Mouse (Mus musculus): ENCODE data around the gene Tmem208. TPM values are rescaled to one million over a fixed set of nuclear protein-coding genes. Genes with fewer than 3 reads are reported as not detected.

Gene Tmem208
- polyA plus RNA-seq, 1 experiment from 2014 or later = 120 TPM

GRCm38 (mm10) chr8:105373032-105373431 is 46.9 kb downstream of the Tmem208 start, which contains the start of gene Plekhg4:
Gene Plekhg4, plus strand, starts transcription at chr8:105373274.
- ATAC-seq (replicated peaks) = no peak
- peaks cover 3% of the 10 kb centered on the region for H3K36me3 ChIP-seq
- H3K27me3 ChIP-seq = no peaks in the 10 kb centered on the region
- peaks cover 2% of the 10 kb centered on the region; the same call in 1 of the 2 replicates for H3K9me3 ChIP-seq
- H3K4me2 ChIP-seq (replicated peaks) = no peak within 1 kb of the TSS
- no peak within 1 kb of the TSS for H3K4me3 ChIP-seq
- H3K27ac ChIP-seq (replicated peaks) = no peak within 1 kb of the TSS
- H3K9ac ChIP-seq (replicated peaks) = no peak within 1 kb of the TSS
- WGBS = 67% methylated on average over 2 of the region's 2 CpGs
- H3K4me1 ChIP-seq = 0 out of 2 replicates have a peak, but pooled peaks cover 3% of the 10 kb centered on the region

DNA sequence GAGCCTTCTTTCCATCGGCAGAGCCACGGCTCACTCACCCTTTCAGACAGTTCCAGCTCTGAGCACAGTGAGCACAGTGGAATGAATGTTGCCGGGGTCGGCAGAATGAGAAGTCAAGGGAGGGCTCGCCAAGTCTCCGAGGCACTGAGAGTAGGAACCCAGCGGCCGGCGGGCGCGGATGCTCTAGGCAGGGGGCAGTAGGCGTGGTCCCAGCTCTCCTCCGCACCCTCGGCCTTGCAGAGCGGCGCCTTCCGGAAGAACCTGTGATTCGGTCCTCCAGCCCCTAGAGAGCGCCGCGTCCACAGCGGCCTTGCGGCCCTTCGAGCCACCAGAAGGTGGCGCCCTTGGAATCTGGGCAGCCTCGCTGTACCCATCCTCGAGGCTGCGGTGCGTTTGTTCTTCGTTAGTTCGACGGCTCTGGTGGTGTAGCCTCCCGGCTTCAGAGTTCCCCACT is 48.4 kb downstream of the Tmem208 start:
- Histone ChIP-seq H3K4me2 (replicated peaks) (peak overlapping the region; percentile 31; the same call in 1 of the 2 replicates), H3K27ac (replicated peaks) (no peak overlapping the region), H3K27me3 (no peaks in the 10 kb centered on the region), H3K4me3 (peak overlapping the region; percentile 17), H3K36me3 (no peaks in the 10 kb centered on the region), H3K4me1 (peaks cover 9% of the 10 kb centered on the region; the same call in 1 of the 2 replicates), H3K9me3 (peaks cover 2% of the 10 kb centered on the region; the same call in 1 of the 2 replicates), H3K9ac (replicated peaks) (0 out of 2 replicates have a peak overlapping the region, but pooled peaks have one; percentile 8)
- 26% methylated on average over 33 of the region's 33 CpGs for WGBS
- ATAC-seq (replicated peaks) = 0 out of 2 replicates have a peak, but pooled peaks have one; percentile 26

GRCm38 (mm10) chr8:105378673-105379072 is 52.5 kb downstream of the Tmem208 start:
- Histone ChIP-seq H3K4me1 (peaks cover 9% of the 10 kb centered on the region; the same call in 1 of the 2 replicates), H3K27ac (replicated peaks) (no peak overlapping the region), H3K27me3 (no peaks in the 10 kb centered on the region), H3K9me3 (peaks cover 2% of the 10 kb centered on the region; the same call in 1 of the 2 replicates), H3K4me3 (no peak overlapping the region), H3K4me2 (replicated peaks) (no peak overlapping the region), H3K36me3 (no peaks in the 10 kb centered on the region), H3K9ac (replicated peaks) (no peak overlapping the region)
- ATAC-seq (replicated peaks) = peak; percentile 47; the same call in 1 of the 2 replicates
- WGBS = 39% methylated on average over 19 of the region's 19 CpGs

DNA sequence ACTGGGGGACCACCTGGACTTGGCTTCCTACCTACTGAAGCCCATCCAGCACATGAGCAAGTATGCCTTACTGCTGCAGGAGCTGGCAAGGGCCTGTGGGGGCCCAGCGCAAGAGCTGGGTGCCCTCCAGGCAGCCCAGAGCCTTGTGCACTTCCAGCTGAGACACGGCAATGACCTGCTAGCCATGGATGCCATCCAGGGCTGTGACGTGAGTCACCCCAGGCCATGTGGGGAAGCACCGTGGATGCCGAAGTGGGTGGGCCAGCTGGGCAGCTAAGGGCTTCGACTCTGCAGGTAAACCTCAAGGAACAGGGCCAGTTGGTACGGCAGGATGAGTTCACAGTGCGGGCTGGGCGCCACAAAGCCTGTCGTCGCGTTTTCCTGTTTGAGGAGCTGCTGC is 54.2 kb downstream of the Tmem208 start:
- no peak for ATAC-seq (replicated peaks)
- Histone ChIP-seq H3K27ac (replicated peaks) (no peak overlapping the region), H3K9me3 (no peaks in the 10 kb centered on the region), H3K36me3 (no peaks in the 10 kb centered on the region), H3K9ac (replicated peaks) (no peak overlapping the region), H3K4me1 (peaks cover 6% of the 10 kb centered on the region; the same call in 1 of the 2 replicates), H3K4me3 (no peak overlapping the region), H3K4me2 (replicated peaks) (no peak overlapping the region), H3K27me3 (no peaks in the 10 kb centered on the region)
- 86% methylated on average over 12 of the region's 12 CpGs for WGBS

- no peaks in the 10 kb centered on the region for H3K36me3 ChIP-seq
- H3K4me2 ChIP-seq (replicated peaks) = no peak overlapping the region
- H3K4me3 ChIP-seq = no peak overlapping the region
- H3K9ac ChIP-seq (replicated peaks) = no peak overlapping the region
- H3K9me3 ChIP-seq = no peaks in the 10 kb centered on the region
- no peaks in the 10 kb centered on the region for H3K27me3 ChIP-seq
- no peaks in the 10 kb centered on the region for H3K4me1 ChIP-seq
- no peak for ATAC-seq (replicated peaks)
- 100% methylated on average over 2 of the region's 2 CpGs for WGBS
- no peak overlapping the region for H3K27ac ChIP-seq (replicated peaks)
Observed at GRCm38 (mm10) chr8:105384070-105384469, 57.9 kb downstream of the Tmem208 start.

MicroRNA genes within 50 kb of the gene (microRNA counts, 519-probe panel; counts per million panel counts)
- microRNA mmu-miR-328 = 2,363 counts per million, percentile 47 among the panel's probes with 10 or more counts

Small RNAs within 50 kb of the gene (microRNA-seq; reads per million reads assigned to microRNA genes)
- gene Gm27320 (not detected), gene Mir328 (318 reads per million, percentile 68 among the genes with 10 or more reads in this experiment)

Other genes starting within 250 kb of the Tmem208 start
- gene Ces3b, start 242.6 kb upstream of the Tmem208 start, polyA plus RNA-seq (2015; fragmentation: Nextera tagmentation; extraction: Ambion mirVana) = not detected in 2 replicates
- gene Ces4a, start 194.6 kb upstream of the Tmem208 start, polyA plus RNA-seq (2015; fragmentation: Nextera tagmentation; extraction: Ambion mirVana) = 0.10 and 0.15 TPM in 2 replicates
- 33.4 and 35.4 TPM in 2 replicates for gene Cbfb, start 155.7 kb upstream of the Tmem208 start, polyA plus RNA-seq (2015; fragmentation: Nextera tagmentation; extraction: Ambion mirVana)
- 32.5 and 33.1 TPM in 2 replicates for gene D230025D16Rik, start 101.2 kb upstream of the Tmem208 start, polyA plus RNA-seq (2015; fragmentation: Nextera tagmentation; extraction: Ambion mirVana)
- 2.9 and 3.0 TPM in 2 replicates for gene B3gnt9, start 71.2 kb upstream of the Tmem208 start, polyA plus RNA-seq (2015; fragmentation: Nextera tagmentation; extraction: Ambion mirVana)
- 21.1 and 23.7 TPM in 2 replicates for gene Tradd, start 61.7 kb upstream of the Tmem208 start, polyA plus RNA-seq (2015; fragmentation: Nextera tagmentation; extraction: Ambion mirVana)
- 0.72 and 0.85 TPM in 2 replicates for gene Fbxl8, start 61.7 kb upstream of the Tmem208 start, polyA plus RNA-seq (2015; fragmentation: Nextera tagmentation; extraction: Ambion mirVana)
- 0.15 and 0.34 TPM in 2 replicates for gene Hsf4, start 56.6 kb upstream of the Tmem208 start, polyA plus RNA-seq (2015; fragmentation: Nextera tagmentation; extraction: Ambion mirVana)
- 2.0 and 2.2 TPM in 2 replicates for gene Nol3, start 50.2 kb upstream of the Tmem208 start, polyA plus RNA-seq (2015; fragmentation: Nextera tagmentation; extraction: Ambion mirVana)
- gene 4931428F04Rik, start 36.5 kb upstream of the Tmem208 start, polyA plus RNA-seq (2015; fragmentation: Nextera tagmentation; extraction: Ambion mirVana) = 96.2 and 101 TPM in 2 replicates
- gene Exoc3l, start 30.3 kb upstream of the Tmem208 start, polyA plus RNA-seq (2015; fragmentation: Nextera tagmentation; extraction: Ambion mirVana) = 10.1 and 11.9 TPM in 2 replicates
- 44.2 and 48.1 TPM in 2 replicates for gene E2f4, start 28.7 kb upstream of the Tmem208 start, polyA plus RNA-seq (2015; fragmentation: Nextera tagmentation; extraction: Ambion mirVana)
- gene Elmo3, start 20.8 kb upstream of the Tmem208 start, polyA plus RNA-seq (2015; fragmentation: Nextera tagmentation; extraction: Ambion mirVana) = 0.84 and 0.98 TPM in 2 replicates
- gene Lrrc29, start 76 bp upstream of the Tmem208 start, polyA plus RNA-seq (2015; fragmentation: Nextera tagmentation; extraction: Ambion mirVana) = 0.59 and 0.83 TPM in 2 replicates
- gene Fhod1, start 21.6 kb downstream of the Tmem208 start, polyA plus RNA-seq (2015; fragmentation: Nextera tagmentation; extraction: Ambion mirVana) = 0.34 and 0.48 TPM in 2 replicates
- 6.9 and 7.9 TPM in 2 replicates for gene Slc9a5, start 22.5 kb downstream of the Tmem208 start, polyA plus RNA-seq (2015; fragmentation: Nextera tagmentation; extraction: Ambion mirVana)
- 1.1 and 1.7 TPM in 2 replicates for gene Plekhg4, start 46.9 kb downstream of the Tmem208 start, polyA plus RNA-seq (2015; fragmentation: Nextera tagmentation; extraction: Ambion mirVana)
- gene Kctd19, start 87.1 kb downstream of the Tmem208 start, polyA plus RNA-seq (2015; fragmentation: Nextera tagmentation; extraction: Ambion mirVana) = 0.10 TPM in 1 of 2 replicates, not detected in the other
- gene Lrrc36, start 87.2 kb downstream of the Tmem208 start, polyA plus RNA-seq (2015; fragmentation: Nextera tagmentation; extraction: Ambion mirVana) = 0.52 and 0.88 TPM in 2 replicates
- gene Tppp3, start 145.2 kb downstream of the Tmem208 start, polyA plus RNA-seq (2015; fragmentation: Nextera tagmentation; extraction: Ambion mirVana) = 35.1 and 54.8 TPM in 2 replicates
- 28.8 and 31.3 TPM in 2 replicates for gene Zdhhc1, start 170.5 kb downstream of the Tmem208 start, polyA plus RNA-seq (2015; fragmentation: Nextera tagmentation; extraction: Ambion mirVana)
- 1.4 and 1.7 TPM in 2 replicates for gene Hsd11b2, start 192.4 kb downstream of the Tmem208 start, polyA plus RNA-seq (2015; fragmentation: Nextera tagmentation; extraction: Ambion mirVana)
- gene Atp6v0d1, start 239.7 kb downstream of the Tmem208 start, polyA plus RNA-seq (2015; fragmentation: Nextera tagmentation; extraction: Ambion mirVana) = 184 and 193 TPM in 2 replicates

All from forebrain, embryonic 15.5 days (tissue).